Mouse (Mus musculus): ENCODE results near the gene Epb41l1. TPM values are rescaled to one million over a fixed set of nuclear protein-coding genes. Genes with fewer than 3 reads are reported as not detected.

Gene Epb41l1
- polyA plus RNA-seq, 1 experiment, result 7.0 TPM

DNA sequence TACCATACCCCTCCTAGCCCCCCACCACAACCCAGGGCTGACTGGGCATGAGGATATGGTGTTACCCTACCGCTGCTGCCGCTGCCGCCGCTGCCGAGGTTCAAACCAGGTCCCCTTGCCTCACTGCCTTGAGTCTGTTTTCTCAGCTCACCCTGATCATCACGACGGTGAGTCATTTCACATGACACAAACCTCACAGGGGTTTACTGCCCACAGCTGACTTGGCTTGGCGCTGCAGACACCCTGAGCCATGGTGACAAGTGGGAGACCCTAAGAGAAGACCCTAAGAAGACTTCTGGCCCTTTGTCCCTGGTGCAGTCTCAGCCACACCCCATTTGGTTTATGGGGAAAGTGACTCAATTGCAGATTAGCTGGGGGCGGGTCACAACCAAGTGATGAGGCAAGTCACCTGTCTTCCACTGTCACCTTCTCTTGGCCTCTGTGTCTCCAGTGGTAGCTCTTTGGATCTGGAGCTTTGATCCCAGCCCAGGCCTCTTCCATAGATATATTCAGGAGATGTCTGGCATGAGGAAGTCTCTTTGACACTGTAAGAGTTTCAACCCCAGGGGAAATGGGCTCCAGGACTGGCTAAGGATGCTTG is 34.9 kb downstream of the Epb41l1 start:
- no peaks in the 10 kb centered on the region for H3K9me3 ChIP-seq
- H3K36me3 ChIP-seq (replicated peaks; ENCODE audit: low read length), result no peaks in the 10 kb centered on the region
- no peak overlapping the region for H3K4me3 ChIP-seq (replicated peaks)
- peaks cover 76% of the 10 kb centered on the region for H3K27me3 ChIP-seq (replicated peaks)
- no peak for TF ChIP-seq GATA1 (IDR thresholded peaks at IDR 0.05; ENCODE audit: borderline replicate concordance, low read length)
- no peak for TF ChIP-seq FLI1 (IDR thresholded peaks at IDR 0.05; ENCODE audit: low read length)
- no peaks in the 10 kb centered on the region for H3K4me1 ChIP-seq

GRCm38 (mm10) chr2:156456386-156457342 is 36.0 kb downstream of the Epb41l1 start:
- Histone ChIP-seq H3K4me1 (no peaks in the 10 kb centered on the region), H3K36me3 (replicated peaks; ENCODE audit: low read length) (no peaks in the 10 kb centered on the region), H3K9me3 (no peaks in the 10 kb centered on the region), H3K4me3 (replicated peaks) (no peak overlapping the region), H3K27me3 (replicated peaks) (peaks cover 78% of the 10 kb centered on the region)
- TF ChIP-seq GATA1 (IDR thresholded peaks at IDR 0.05; ENCODE audit: borderline replicate concordance, low read length) (no peak), FLI1 (IDR thresholded peaks at IDR 0.05; ENCODE audit: low read length) (no peak)

DNA sequence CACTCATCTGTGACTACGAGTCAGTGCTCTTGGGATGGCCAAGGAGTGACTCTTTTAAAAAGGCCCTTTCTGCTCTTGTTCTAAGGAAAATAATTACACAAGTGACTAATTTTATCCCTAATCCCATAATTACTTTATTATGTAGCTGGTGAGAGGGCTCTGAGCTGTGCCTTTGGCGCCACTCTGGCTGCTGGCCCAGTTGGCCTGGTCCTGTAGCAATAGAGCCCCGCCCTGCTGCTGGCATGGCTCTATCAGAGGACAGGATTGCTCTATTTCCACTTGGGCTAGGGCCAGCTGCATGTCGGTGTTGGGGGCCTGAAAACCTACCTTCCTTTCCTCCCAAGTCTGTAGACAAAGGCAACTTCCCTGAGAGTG is 36.6 kb downstream of the Epb41l1 start:
- Histone ChIP-seq H3K4me1 (no peaks in the 10 kb centered on the region), H3K9me3 (no peaks in the 10 kb centered on the region), H3K36me3 (replicated peaks; ENCODE audit: low read length) (no peaks in the 10 kb centered on the region), H3K27me3 (replicated peaks) (peaks cover 76% of the 10 kb centered on the region), H3K4me3 (replicated peaks) (no peak overlapping the region)
- no peak for TF ChIP-seq GATA1 (IDR thresholded peaks at IDR 0.05; ENCODE audit: borderline replicate concordance, low read length)
- no peak for TF ChIP-seq FLI1 (IDR thresholded peaks at IDR 0.05; ENCODE audit: low read length)

GRCm38 (mm10) chr2:156460470-156460869 is 39.8 kb downstream of the Epb41l1 start:
- Histone ChIP-seq H3K4me3 (replicated peaks) (no peak overlapping the region), H3K9me3 (no peaks in the 10 kb centered on the region), H3K4me1 (no peaks in the 10 kb centered on the region), H3K27me3 (replicated peaks) (peaks cover 71% of the 10 kb centered on the region), H3K36me3 (replicated peaks; ENCODE audit: low read length) (no peaks in the 10 kb centered on the region)
- TF ChIP-seq GATA1 (IDR thresholded peaks at IDR 0.05; ENCODE audit: borderline replicate concordance, low read length), result no peak
- no peak for TF ChIP-seq FLI1 (IDR thresholded peaks at IDR 0.05; ENCODE audit: low read length)

GRCm38 (mm10) chr2:156462154-156463029 is 41.7 kb downstream of the Epb41l1 start:
- Histone ChIP-seq H3K27me3 (replicated peaks) (peaks cover 67% of the 10 kb centered on the region), H3K4me1 (peaks cover 16% of the 10 kb centered on the region), H3K36me3 (replicated peaks; ENCODE audit: low read length) (no peaks in the 10 kb centered on the region), H3K9me3 (no peaks in the 10 kb centered on the region), H3K4me3 (replicated peaks) (no peak overlapping the region)
- TF ChIP-seq GATA1 (IDR thresholded peaks at IDR 0.05; ENCODE audit: borderline replicate concordance, low read length) (no peak), FLI1 (IDR thresholded peaks at IDR 0.05; ENCODE audit: low read length) (no peak)

- no peaks in the 10 kb centered on the region for H3K36me3 ChIP-seq (replicated peaks; ENCODE audit: low read length)
- H3K9me3 ChIP-seq, result no peaks in the 10 kb centered on the region
- no peak overlapping the region for H3K4me3 ChIP-seq (replicated peaks)
- H3K27me3 ChIP-seq (replicated peaks), result peaks cover 76% of the 10 kb centered on the region
- peaks cover 19% of the 10 kb centered on the region for H3K4me1 ChIP-seq
- no peak for TF ChIP-seq GATA1 (IDR thresholded peaks at IDR 0.05; ENCODE audit: borderline replicate concordance, low read length)
- TF ChIP-seq FLI1 (IDR thresholded peaks at IDR 0.05; ENCODE audit: low read length), result no peak
Measured at GRCm38 (mm10) chr2:156464416-156464815, 43.7 kb downstream of the Epb41l1 start.

DNA sequence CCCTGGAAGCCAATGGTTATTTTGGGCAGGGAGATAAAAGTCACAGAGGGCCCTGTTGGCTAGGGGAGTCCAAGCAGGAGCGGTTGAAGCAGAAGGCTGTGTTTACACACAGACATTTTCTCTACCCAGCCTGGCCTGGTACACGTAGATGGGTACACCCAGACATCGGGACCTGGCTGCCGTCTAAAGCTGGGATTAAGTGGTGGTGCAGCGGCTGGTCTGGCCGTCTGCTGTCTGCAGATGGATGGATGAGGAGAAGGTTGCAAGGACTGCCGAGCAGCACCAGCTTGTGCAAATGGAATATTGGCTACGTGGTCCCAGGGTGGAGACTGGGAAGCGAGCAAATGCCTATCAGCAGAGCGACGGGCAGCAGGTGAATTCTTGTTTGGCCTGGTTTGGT is 46.8 kb downstream of the Epb41l1 start:
- peaks cover 71% of the 10 kb centered on the region for H3K27me3 ChIP-seq (replicated peaks)
- no peak for TF ChIP-seq FLI1 (IDR thresholded peaks at IDR 0.05; ENCODE audit: low read length)
- TF ChIP-seq GATA1 (IDR thresholded peaks at IDR 0.05; ENCODE audit: borderline replicate concordance, low read length), result no peak
- H3K4me1 ChIP-seq, result peaks cover 19% of the 10 kb centered on the region
- H3K9me3 ChIP-seq, result peaks cover 6% of the 10 kb centered on the region
- H3K4me3 ChIP-seq (replicated peaks), result no peak overlapping the region
- H3K36me3 ChIP-seq (replicated peaks; ENCODE audit: low read length), result no peaks in the 10 kb centered on the region

GRCm38 (mm10) chr2:156468890-156469289 is 48.2 kb downstream of the Epb41l1 start:
- H3K36me3 ChIP-seq (replicated peaks; ENCODE audit: low read length), result no peaks in the 10 kb centered on the region
- H3K27me3 ChIP-seq (replicated peaks), result peaks cover 73% of the 10 kb centered on the region
- peaks cover 6% of the 10 kb centered on the region for H3K9me3 ChIP-seq
- peaks cover 19% of the 10 kb centered on the region for H3K4me1 ChIP-seq
- no peak overlapping the region for H3K4me3 ChIP-seq (replicated peaks)
- TF ChIP-seq FLI1 (IDR thresholded peaks at IDR 0.05; ENCODE audit: low read length), result no peak
- TF ChIP-seq GATA1 (IDR thresholded peaks at IDR 0.05; ENCODE audit: borderline replicate concordance, low read length), result no peak

DNA sequence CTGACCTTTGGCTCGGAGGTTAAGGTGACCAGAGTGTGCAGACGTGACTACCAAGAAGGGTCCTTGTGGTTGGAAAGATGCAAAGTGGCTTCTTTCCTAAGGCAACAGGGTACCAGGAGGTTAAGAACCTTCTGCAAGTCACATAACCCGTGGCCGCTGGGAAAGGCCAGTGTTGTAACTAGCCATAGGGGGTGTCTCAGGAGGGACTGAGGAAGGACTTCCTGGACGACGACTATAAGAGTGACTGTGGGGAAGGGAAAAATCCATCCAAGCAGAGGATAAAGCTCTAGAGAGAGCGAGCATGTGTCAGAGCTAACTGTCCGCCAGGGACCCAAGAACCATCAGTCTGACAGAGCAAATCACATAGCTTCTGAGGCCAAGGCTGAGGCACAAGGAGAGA is 48.8 kb downstream of the Epb41l1 start:
- Histone ChIP-seq H3K4me3 (replicated peaks) (no peak overlapping the region), H3K36me3 (replicated peaks; ENCODE audit: low read length) (no peaks in the 10 kb centered on the region), H3K9me3 (peaks cover 6% of the 10 kb centered on the region), H3K27me3 (replicated peaks) (peaks cover 73% of the 10 kb centered on the region), H3K4me1 (peaks cover 24% of the 10 kb centered on the region)
- TF ChIP-seq GATA1 (IDR thresholded peaks at IDR 0.05; ENCODE audit: borderline replicate concordance, low read length) (no peak), FLI1 (IDR thresholded peaks at IDR 0.05; ENCODE audit: low read length) (no peak)

Measured in megakaryocyte, embryonic 14.5 days (primary cell).